Comparison of ENCODE assay signal across 25 mouse cellular contexts in genomic region chr14:22928263-22928662, GRCm38 (mm10).
A peak's percentile ranks its signal among the peaks of the same experiment; 100 is the strongest.
DNase-seq lines count a peak whose midpoint lies in the region; ATAC-seq and TF ChIP-seq lines count a peak whose summit lies in the region.
"Had no signal": no experiment of that assay in that cellular context is flagged by ENCODE, and none has a peak within 500 bp of the region (broad histone marks: within the 10 kb centered on the region; RNA-seq: fewer than 3 reads in every experiment).

No protein-coding gene starts in this region.

- H3K36me3 ChIP-seq in liver, embryonic 13.5 days, result no peaks in the 10 kb centered on the region
- no peaks in the 10 kb centered on the region for H3K36me3 ChIP-seq in liver, embryonic 11.5 days (ENCODE audit: control insufficient read depth, insufficient read depth, low read length)
- H3K36me3 ChIP-seq in MEL (ENCODE audit: control insufficient read depth in 1 of 2, insufficient read depth in 2 of 2, low read length in 2 of 2), result peaks cover 0 to 47% of the 10 kb centered on the region in 2 experiments; a peak in 2 of 4 replicates
- no peaks in the 10 kb centered on the region for H3K36me3 ChIP-seq in hindbrain, postnatal 0 days (ENCODE audit: insufficient read depth, low read length)
- H3K36me3 ChIP-seq: forebrain, embryonic 10.5 days; heart, embryonic 12.5 days; heart, embryonic 15.5 days had no signal

- no peak overlapping the region for H3K27ac ChIP-seq in liver, embryonic 13.5 days
- no peak overlapping the region for H3K27ac ChIP-seq in liver, embryonic 11.5 days (ENCODE audit: low read depth, low read length)
- peak overlapping the region; percentile 82 for H3K27ac ChIP-seq in MEL (ENCODE audit: control insufficient read depth, low read depth, low read length)
- no peak overlapping the region for H3K27ac ChIP-seq in hindbrain, postnatal 0 days
- H3K27ac ChIP-seq: forebrain, embryonic 10.5 days; forebrain, embryonic 13.5 days; gastrocnemius, adult 2 months; heart, embryonic 15.5 days; hindbrain, embryonic 14.5 days had no signal

- no peaks in the 10 kb centered on the region for H3K4me1 ChIP-seq in liver, embryonic 13.5 days (replicated peaks)
- H3K4me1 ChIP-seq in liver, embryonic 11.5 days (replicated peaks; ENCODE audit: control insufficient read depth, insufficient read depth, low read length), result no peaks in the 10 kb centered on the region
- peaks cover 26 to 36% of the 10 kb centered on the region in 2 experiments for H3K4me1 ChIP-seq in MEL (ENCODE audit: control insufficient read depth in 1 of 2, insufficient read depth in 2 of 2, low read length in 2 of 2)
- H3K4me1 ChIP-seq in hindbrain, postnatal 0 days (ENCODE audit: insufficient read depth, low read length), result no peaks in the 10 kb centered on the region
- H3K4me1 ChIP-seq: forebrain, embryonic 13.5 days; heart, embryonic 12.5 days; heart, embryonic 15.5 days had no signal

- no peaks in the 10 kb centered on the region for H3K9me3 ChIP-seq in liver, embryonic 13.5 days (replicated peaks)
- no peaks in the 10 kb centered on the region for H3K9me3 ChIP-seq in liver, embryonic 11.5 days (ENCODE audit: control insufficient read depth, low read length)
- no peaks in the 10 kb centered on the region for H3K9me3 ChIP-seq in MEL (replicated peaks; ENCODE audit: insufficient read depth, low read length)
- H3K9me3 ChIP-seq in hindbrain, postnatal 0 days (ENCODE audit: low read length), result no peaks in the 10 kb centered on the region
- H3K9me3 ChIP-seq: forebrain, embryonic 10.5 days; forebrain, embryonic 13.5 days; heart, embryonic 12.5 days; heart, embryonic 15.5 days had no signal

- TF ChIP-seq EP300 in MEL (IDR thresholded peaks at IDR 0.05; ENCODE audit: low read depth in 1 of 2, low read length in 2 of 2), result peak; percentile 99

- no peak for TF ChIP-seq CTCF in MEL (IDR thresholded peaks at IDR 0.05 in 2 of 3, conservative IDR thresholded peaks at IDR 0.05 in 1 of 3; ENCODE audit: control insufficient read depth in 1 of 3, insufficient read depth in 1 of 3, low read depth in 2 of 3, low read length in 3 of 3, poor library complexity in 1 of 3, severe bottlenecking in 1 of 3)
- TF ChIP-seq CTCF in hindbrain, postnatal 0 days (IDR thresholded peaks at IDR 0.05; ENCODE audit: low read depth), result no peak

- ATAC-seq in liver, embryonic 13.5 days (ENCODE audit: low read depth), result peak; percentile 31; the same call in 1 of the 2 replicates
- ATAC-seq in liver, embryonic 11.5 days (replicated peaks; ENCODE audit: low FRiP score), result no peak; the same call in 1 of the 2 replicates
- peak; percentile 90 for ATAC-seq in megakaryocyte-erythroid progenitor cell, adult 5-6 weeks (replicated peaks; ENCODE audit: low FRiP score, low TSS enrichment, poor library complexity, severe bottlenecking)
- no peak for ATAC-seq in hindbrain, postnatal 0 days
- ATAC-seq: CD4-positive, CD25-positive, alpha-beta regulatory T cell, adult 4 months; forebrain, embryonic 13.5 days; forebrain, embryonic 16.5 days had no signal

- DNase-seq in liver, embryonic 13.5 days, result no peak
- DNase-seq in liver, embryonic 11.5 days (ENCODE audit: low spot score), result no peak
- DNase-seq in 416B (ENCODE audit: low read depth) (peak; percentile 3), MEL (ENCODE audit: low read depth, low spot score) (peak; percentile 86)
- DNase-seq in kidney, postnatal 4 days, result no peak
- DNase-seq in hindbrain, postnatal 0 days (ENCODE audit: low spot score), result no peak
- DNase-seq: adrenal gland, adult 2 months; adrenal gland, postnatal 14 days; cerebellum, adult 11 months; cerebellum, adult 2 months; cerebellum, postnatal 10 days; cerebellum, postnatal 36 days; gastrocnemius, adult 2 months; gastrocnemius, postnatal 14 days; heart, adult 18-20 months; heart, postnatal 10 days; heart, postnatal 4 days had no signal

- H3K4me3 ChIP-seq in liver, embryonic 13.5 days (replicated peaks), result no peak overlapping the region
- H3K4me3 ChIP-seq in liver, embryonic 11.5 days (ENCODE audit: low read depth, low read length), result no peak overlapping the region
- H3K4me3 ChIP-seq in MEL (ENCODE audit: control insufficient read depth in 1 of 2, insufficient read depth in 1 of 2, low read depth in 2 of 2, low read length in 2 of 2), result no peak overlapping the region
- H3K4me3 ChIP-seq in hindbrain, postnatal 0 days (ENCODE audit: low read length), result no peak overlapping the region
- H3K4me3 ChIP-seq: forebrain, embryonic 10.5 days; forebrain, embryonic 13.5 days; gastrocnemius, adult 2 months; heart, embryonic 12.5 days; heart, embryonic 15.5 days had no signal

- H3K4me2 ChIP-seq in liver, embryonic 13.5 days, result no peak overlapping the region
- H3K4me2 ChIP-seq in liver, embryonic 11.5 days, result no peak overlapping the region
- H3K4me2 ChIP-seq in hindbrain, postnatal 0 days (ENCODE audit: low read depth, low read length), result no peak overlapping the region
- H3K4me2 ChIP-seq: forebrain, embryonic 13.5 days; heart, embryonic 12.5 days; heart, embryonic 15.5 days; hindbrain, embryonic 14.5 days had no signal

- no peak overlapping the region for H3K9ac ChIP-seq in liver, embryonic 13.5 days
- H3K9ac ChIP-seq in liver, embryonic 11.5 days (ENCODE audit: low read depth, low read length), result no peak overlapping the region
- no peak overlapping the region for H3K9ac ChIP-seq in MEL (ENCODE audit: control insufficient read depth, low read depth, low read length, poor library complexity, severe bottlenecking)
- H3K9ac ChIP-seq in hindbrain, postnatal 0 days (replicated peaks; ENCODE audit: low read length), result no peak overlapping the region
- H3K9ac ChIP-seq: forebrain, embryonic 13.5 days; heart, embryonic 12.5 days; heart, embryonic 15.5 days; hindbrain, embryonic 14.5 days had no signal

- H3K27me3 ChIP-seq in liver, embryonic 13.5 days, result no peaks in the 10 kb centered on the region
- no peaks in the 10 kb centered on the region for H3K27me3 ChIP-seq in liver, embryonic 11.5 days (replicated peaks; ENCODE audit: control insufficient read depth, insufficient read depth, low read length)
- H3K27me3 ChIP-seq in MEL (ENCODE audit: control insufficient read depth in 1 of 2, insufficient read depth in 2 of 2, low read length in 2 of 2), result no peaks in the 10 kb centered on the region
- H3K27me3 ChIP-seq in hindbrain, postnatal 0 days (ENCODE audit: insufficient read depth, low read length), result no peaks in the 10 kb centered on the region
- H3K27me3 ChIP-seq: forebrain, embryonic 13.5 days; heart, embryonic 12.5 days; heart, embryonic 15.5 days had no signal

- TF ChIP-seq RAD21 in MEL (IDR thresholded peaks at IDR 0.05; ENCODE audit: low read depth, low read length), result no peak; the same call in 1 of the 2 replicates

- TF ChIP-seq POLR2A in MEL (IDR thresholded peaks at IDR 0.05; ENCODE audit: control insufficient read depth in 1 of 2, insufficient read depth in 1 of 2, low read depth in 1 of 2, low read length in 2 of 2, poor library complexity in 1 of 2), result no peak

- WGBS in liver, embryonic 13.5 days (ENCODE audit: insufficient replicate concordance), result 48% methylated on average over 2 of the region's 2 CpGs
- 73% methylated on average over 2 of the region's 2 CpGs for WGBS in liver, embryonic 11.5 days
- WGBS in hindbrain, postnatal 0 days, result 91% methylated on average over 2 of the region's 2 CpGs

- H3K79me2 ChIP-seq in MEL (ENCODE audit: control insufficient read depth, insufficient read depth, low read length, poor library complexity), result no peaks in the 10 kb centered on the region

TF ChIP-seq in MEL, 35 proteins besides CTCF, POLR2A, EP300 and RAD21 (continues in another document):
- TF ChIP-seq UBTF (IDR thresholded peaks at IDR 0.05; ENCODE audit: borderline replicate concordance, insufficient read depth, low read depth, low read length) (no peak), NRF1 (IDR thresholded peaks at IDR 0.05; ENCODE audit: insufficient read depth, low read depth, low read length, poor library complexity, severe bottlenecking) (no peak), JUND (IDR thresholded peaks at IDR 0.05; ENCODE audit: low read depth, low read length) (0 out of 2 replicates have a peak, but pooled peaks have one; percentile 51), MAFK (IDR thresholded peaks at IDR 0.05; ENCODE audit: borderline replicate concordance, low read depth, low read length) (peak; percentile 50; the same call in 1 of the 2 replicates), BHLHE40 (IDR thresholded peaks at IDR 0.05; ENCODE audit: borderline replicate concordance, low read depth, low read length) (no peak; the same call in 1 of the 2 replicates), MAZ (IDR thresholded peaks at IDR 0.05; ENCODE audit: low read depth, low read length) (0 out of 2 replicates have a peak, but pooled peaks have one; percentile 40), NELFE (IDR thresholded peaks at IDR 0.05; ENCODE audit: low read depth, low read length) (no peak), CHD1 (IDR thresholded peaks at IDR 0.05; ENCODE audit: low read depth, low read length) (no peak), GABPA (IDR thresholded peaks at IDR 0.05; ENCODE audit: low read depth, low read length) (no peak), ZNF384 (IDR thresholded peaks at IDR 0.05; ENCODE audit: low read depth, low read length) (no peak), MYC (IDR thresholded peaks at IDR 0.05; ENCODE audit: low read depth, low read length) (no peak), ETS1 (IDR thresholded peaks at IDR 0.05; ENCODE audit: low read depth, low read length) (peak; percentile 90), TCF12 (IDR thresholded peaks at IDR 0.05; ENCODE audit: low read depth, low read length) (peak; percentile 94), KAT2A (conservative IDR thresholded peaks at IDR 0.05; ENCODE audit: low read depth, low read length) (no peak), HCFC1 (IDR thresholded peaks at IDR 0.05; ENCODE audit: low read depth, low read length) (peak; percentile 21; the same call in 1 of the 2 replicates), USF2 (IDR thresholded peaks at IDR 0.05; ENCODE audit: borderline replicate concordance in 1 of 2, insufficient read depth in 1 of 2, low read depth in 1 of 2, low read length in 2 of 2) (no peak), CHD2 (IDR thresholded peaks at IDR 0.05; ENCODE audit: low read length) (0 out of 2 replicates have a peak, but pooled peaks have one; percentile 24), MEF2A (IDR thresholded peaks at IDR 0.05; ENCODE audit: extremely low read depth, insufficient replicate concordance, low read depth, low read length, poor library complexity, severe bottlenecking) (0 out of 2 replicates have a peak, but pooled peaks have one; percentile 61), MAX (IDR thresholded peaks at IDR 0.05; ENCODE audit: low read length) (peak; percentile 14; the same call in 1 of the 2 replicates), TAL1 (IDR thresholded peaks at IDR 0.05; ENCODE audit: low read length) (peak; percentile 87), POLR2AphosphoS2 (IDR thresholded peaks at IDR 0.05; ENCODE audit: low read length) (no peak), USF1 (IDR thresholded peaks at IDR 0.05; ENCODE audit: low read depth, low read length) (no peak), SIN3A (IDR thresholded peaks at IDR 0.05; ENCODE audit: low read length) (peak; percentile 76), GATA1 (IDR thresholded peaks at IDR 0.05; ENCODE audit: low read depth, low read length) (peak; percentile 97)

Comparison
In these comparisons a context has a peak if more than half of its experiments do, and no peak if none do; other contexts are left out.
1. ATAC-seq: peak in liver, embryonic 13.5 days (single experiment) and megakaryocyte-erythroid progenitor cell, adult 5-6 weeks (single experiment); none in liver, embryonic 11.5 days (single experiment) and hindbrain, postnatal 0 days (single experiment).
2. DNase-seq: peak in 416B (single experiment) and MEL (single experiment); none in liver, embryonic 13.5 days (single experiment), liver, embryonic 11.5 days (single experiment), kidney, postnatal 4 days (0 of 2) and hindbrain, postnatal 0 days (single experiment).